Mouse (Mus musculus): ENCODE measurements at regions not wholly inside any gene's neighbourhood (a gene's known extent, or its start where the extent isn't known, plus 50 kb on each side); places are given as distances from the start of the nearest gene placed in this dataset.

- H3K4me2 ChIP-seq (replicated peaks; ENCODE audit: low read depth, low read length): no peak overlapping the region
- no peaks in the 10 kb centered on the region for H3K36me3 ChIP-seq (ENCODE audit: insufficient read depth, low read length)
- H3K9me3 ChIP-seq (ENCODE audit: low read length): no peaks in the 10 kb centered on the region
- H3K27ac ChIP-seq (ENCODE audit: low read length): no peak overlapping the region
- TF ChIP-seq EP300 (IDR thresholded peaks at IDR 0.05) (no peak), CTCF (IDR thresholded peaks at IDR 0.05) (no peak)
- no peak for ATAC-seq
- H3K4me3 ChIP-seq (ENCODE audit: low read depth, low read length): no peak overlapping the region
- H3K4me1 ChIP-seq (ENCODE audit: insufficient read depth, low read depth, low read length): no peaks in the 10 kb centered on the region
- WGBS: 72% methylated on average over 4 of the region's 4 CpGs
- H3K9ac ChIP-seq (replicated peaks; ENCODE audit: low read depth): no peak overlapping the region
- DNase-seq (ENCODE audit: low spot score): no peak
- H3K27me3 ChIP-seq (replicated peaks; ENCODE audit: insufficient read depth, low read length): no peaks in the 10 kb centered on the region
Measured at GRCm38 (mm10) chr3:80422646-80423045, 380.0 kb downstream of the Gria2 start.

Data from lung, postnatal 0 days (tissue).